Mouse (Mus musculus) lung, embryonic 14.5 days (tissue): ENCODE results near the gene Ski. TPM values are rescaled to one million over a fixed set of nuclear protein-coding genes. Genes with fewer than 3 reads are reported as not detected.
A peak's percentile ranks its signal among the peaks of the same experiment; 100 is the strongest.

ENCODE experiments used
- ATAC-seq: fragments of 200-750 bp; cut with Nextera tagmentation; 2 replicates; pipeline ENCODE4 v1.8.0; 2017; ENCODE audit warnings: mild to moderate bottlenecking, moderate TSS enrichment, moderate library complexity; ENCODE audit not compliant: insufficient read depth
- DNase-seq: peaks from one replicate; pipeline ENCODE4 v3.0.0-alpha.2; 2015
- H3K27ac ChIP-seq: fragments of 300-500 bp; sonication (generic); 2 replicates; pipeline ENCODE4 v1.5.1; 2014; ENCODE audit warnings: low read depth, mild to moderate bottlenecking, moderate library complexity
- H3K27me3 ChIP-seq: fragments of 300-500 bp; sonication (generic); 2 replicates; pipeline ENCODE4 v1.6.1; 2014; ENCODE audit warnings: low read length, control low read depth; ENCODE audit not compliant: insufficient read depth
- H3K36me3 ChIP-seq: fragments of 300-500 bp; sonication (generic); 2 replicates; pipeline ENCODE4 v1.6.1; 2014; ENCODE audit warnings: control low read depth; ENCODE audit not compliant: insufficient read depth
- H3K4me1 ChIP-seq: fragments of 300-500 bp; sonication (generic); 2 replicates; pipeline ENCODE4 v1.6.1; 2014; ENCODE audit warnings: antibody characterized with exemption, control low read depth; ENCODE audit not compliant: insufficient read depth
- H3K4me2 ChIP-seq: fragments of 300-500 bp; sonication (generic); 2 replicates; pipeline ENCODE4 v1.6.1; 2014; ENCODE audit warnings: mild to moderate bottlenecking
- H3K4me3 ChIP-seq: fragments of 300-500 bp; sonication (generic); 2 replicates; pipeline ENCODE4 v1.5.1; 2014; ENCODE audit warnings: low read depth, low read length
- H3K9ac ChIP-seq: fragments of 300-500 bp; sonication (generic); 2 replicates; pipeline ENCODE4 v1.6.1; 2014
- H3K9me3 ChIP-seq: fragments of 300-500 bp; sonication (generic); 2 replicates; pipeline ENCODE4 v1.6.1; 2016; ENCODE audit warnings: low read depth, low read length, control low read depth
- CTCF ChIP-seq: IDR thresholded peaks from 2 replicates; pipeline ENCODE4 v1.5.1; 2016; ENCODE audit warnings: antibody characterized with exemption, low read depth
- WGBS: fragments of 180-500 bp; shearing (Covaris S2); extraction: QIAGEN DNeasy Blood & Tissue Kit; methylation state at CpG from one replicate; pipeline ENCODE4 v1.1.7; 2014; 5-methylcytosine and 5-hydroxymethylcytosine counted together
- polyA plus RNA-seq: library from polyadenylated mRNA; unstranded; fragments of >200 nt; fragmentation: Nextera tagmentation; extraction: Ambion mirVana; gene quantifications from 2 replicates; pipeline ENCODE4 v1.2.1, GENCODE M21; 2014

Ski gene
- polyA plus RNA-seq, 1 experiment from 2014 or later, result 23.7 TPM

- WGBS, result 61% methylated on average over 6 of the region's 6 CpGs
- Histone ChIP-seq H3K27ac (peak overlapping the region; percentile 92), H3K9me3 (peaks cover 4% of the 10 kb centered on the region; the same call in 1 of the 2 replicates), H3K9ac (no peak overlapping the region), H3K4me3 (0 out of 2 replicates have a peak overlapping the region, but pooled peaks have one; percentile 5), H3K27me3 (no peaks in the 10 kb centered on the region), H3K36me3 (no peaks in the 10 kb centered on the region), H3K4me2 (no peak overlapping the region), H3K4me1 (peaks cover 18% of the 10 kb centered on the region)
- no peak for TF ChIP-seq CTCF
- DNase-seq, result no peak
- peak; percentile 39; the same call in 1 of the 2 replicates for ATAC-seq
Measured at GRCm38 (mm10) chr4:155121915-155122443, 100.4 kb downstream of the Ski start.

DNA sequence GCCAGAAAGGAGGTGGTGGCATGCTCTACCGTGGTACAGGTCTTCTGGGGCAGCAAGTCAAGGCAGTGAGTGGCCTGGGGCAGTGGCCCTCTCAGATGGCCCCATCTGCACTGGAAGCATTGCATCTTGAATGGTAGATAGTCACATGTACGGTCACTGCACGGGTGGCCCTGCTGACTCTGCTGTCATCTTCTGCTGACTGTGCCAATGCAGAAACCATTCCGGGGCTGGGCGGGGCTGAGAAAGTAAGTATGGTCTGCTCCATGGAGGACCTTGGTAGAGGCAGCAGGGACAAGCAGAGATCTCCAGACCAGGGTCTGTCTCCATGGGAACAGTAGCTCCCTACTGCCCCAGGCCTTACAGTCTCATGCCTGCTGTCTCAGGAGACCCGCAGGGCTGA lies 101.2 kb downstream of the Ski start:
- no peak overlapping the region for H3K4me2 ChIP-seq
- H3K9ac ChIP-seq, result no peak overlapping the region
- H3K27me3 ChIP-seq, result no peaks in the 10 kb centered on the region
- H3K4me3 ChIP-seq, result no peak overlapping the region
- TF ChIP-seq CTCF, result no peak
- H3K4me1 ChIP-seq, result peaks cover 18% of the 10 kb centered on the region
- ATAC-seq (no peak), DNase-seq (no peak)
- peak overlapping the region; percentile 46; the same call in 1 of the 2 replicates for H3K27ac ChIP-seq
- WGBS, result 80% methylated on average over 6 of the region's 6 CpGs
- H3K36me3 ChIP-seq, result no peaks in the 10 kb centered on the region
- H3K9me3 ChIP-seq, result peaks cover 4% of the 10 kb centered on the region; the same call in 1 of the 2 replicates

- H3K9ac ChIP-seq, result no peak overlapping the region
- H3K36me3 ChIP-seq, result no peaks in the 10 kb centered on the region
- H3K4me3 ChIP-seq, result no peak overlapping the region
- peaks cover 4% of the 10 kb centered on the region; the same call in 1 of the 2 replicates for H3K9me3 ChIP-seq
- ATAC-seq (no peak), DNase-seq (no peak)
- WGBS, result 58% methylated on average over 5 of the region's 5 CpGs
- H3K27me3 ChIP-seq, result no peaks in the 10 kb centered on the region
- no peak for TF ChIP-seq CTCF
- H3K4me1 ChIP-seq, result peaks cover 18% of the 10 kb centered on the region
- peak overlapping the region; percentile 46 for H3K27ac ChIP-seq
- no peak overlapping the region for H3K4me2 ChIP-seq
Measured at GRCm38 (mm10) chr4:155120583-155120982, 101.8 kb downstream of the Ski start.

DNA sequence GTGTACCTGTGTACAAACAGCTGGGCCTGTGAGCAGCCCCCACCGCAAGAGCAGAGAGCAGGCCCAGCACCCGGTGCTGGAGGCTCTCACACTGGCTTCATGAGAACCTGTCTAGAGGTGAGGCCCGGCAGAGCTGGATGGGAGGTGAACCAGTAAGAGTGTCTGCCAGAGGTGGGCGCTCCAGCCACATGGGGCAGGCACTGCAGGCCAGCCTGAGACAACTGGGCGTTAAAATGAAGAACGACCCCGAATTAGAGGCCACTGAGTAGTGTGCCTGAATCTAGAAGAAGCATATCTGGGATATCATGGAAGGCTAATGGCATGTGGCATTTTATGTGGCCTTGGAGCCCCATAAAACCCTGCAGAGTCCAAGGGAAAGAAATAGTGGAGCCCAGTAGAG lies 102.4 kb downstream of the Ski start:
- H3K36me3 ChIP-seq, result no peaks in the 10 kb centered on the region
- peaks cover 14% of the 10 kb centered on the region for H3K4me1 ChIP-seq

GRCm38 (mm10) chr4:155118278-155118677 lies 104.1 kb downstream of the Ski start:
- DNase-seq (no peak), ATAC-seq (no peak)
- Histone ChIP-seq H3K36me3 (no peaks in the 10 kb centered on the region), H3K4me2 (no peak overlapping the region), H3K4me3 (no peak overlapping the region), H3K4me1 (peaks cover 14% of the 10 kb centered on the region), H3K27me3 (no peaks in the 10 kb centered on the region), H3K9ac (no peak overlapping the region), H3K9me3 (peaks cover 4% of the 10 kb centered on the region; the same call in 1 of the 2 replicates), H3K27ac (no peak overlapping the region)
- 92% methylated on average over 10 of the region's 10 CpGs for WGBS
- TF ChIP-seq CTCF, result no peak

More for the DNA sequence above, 102.4 kb downstream of the Ski start:
- H3K27ac ChIP-seq, result peak overlapping the region; percentile 46
- DNase-seq (no peak), ATAC-seq (no peak)
- whole genome bisulfite sequencing, result 85% methylated on average over 7 of the region's 7 CpGs
- H3K4me2 ChIP-seq, result no peak overlapping the region
- peaks cover 4% of the 10 kb centered on the region; the same call in 1 of the 2 replicates for H3K9me3 ChIP-seq
- no peak for TF ChIP-seq CTCF
- no peak overlapping the region for H3K4me3 ChIP-seq
- no peak overlapping the region for H3K9ac ChIP-seq
- no peaks in the 10 kb centered on the region for H3K27me3 ChIP-seq

DNA sequence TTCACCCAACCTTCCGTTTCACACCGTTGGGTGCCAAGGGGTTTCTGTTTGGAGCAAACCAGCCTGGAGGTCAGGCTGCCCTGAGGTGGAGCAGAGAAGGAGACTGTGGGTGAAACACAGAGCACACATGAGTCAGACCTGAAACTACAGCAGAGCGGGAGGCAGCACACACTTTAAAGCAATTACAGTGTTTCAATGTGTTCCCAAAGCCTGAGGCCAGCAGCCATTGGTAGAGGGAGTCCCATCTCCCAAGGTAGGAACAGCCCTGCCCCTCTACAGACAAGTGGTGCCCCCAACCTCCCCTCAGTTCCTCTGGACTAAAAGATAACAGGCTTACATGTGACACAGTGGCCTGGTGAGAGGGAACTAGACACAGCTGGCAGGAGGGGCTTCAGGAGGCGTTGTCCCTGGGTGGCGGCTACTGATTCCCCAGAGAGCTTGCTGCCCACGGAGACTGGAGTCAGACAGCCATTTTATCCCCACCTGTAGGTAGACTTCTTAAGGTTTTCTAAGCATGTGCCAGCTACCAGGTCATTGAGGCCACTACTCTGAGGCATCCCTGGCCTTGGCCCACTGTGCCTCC lies 104.9 kb downstream of the Ski start:
- DNase-seq (no peak), ATAC-seq (no peak)
- no peak overlapping the region for H3K4me2 ChIP-seq
- H3K4me3 ChIP-seq, result no peak overlapping the region
- 81% methylated on average over 6 of the region's 6 CpGs for WGBS
- H3K4me1 ChIP-seq, result peaks cover 6% of the 10 kb centered on the region
- TF ChIP-seq CTCF, result no peak
- no peaks in the 10 kb centered on the region for H3K36me3 ChIP-seq
- H3K9me3 ChIP-seq, result peaks cover 4% of the 10 kb centered on the region; the same call in 1 of the 2 replicates
- H3K27me3 ChIP-seq, result no peaks in the 10 kb centered on the region
- H3K27ac ChIP-seq, result no peak overlapping the region
- no peak overlapping the region for H3K9ac ChIP-seq

- no peaks in the 10 kb centered on the region for H3K36me3 ChIP-seq
- H3K27ac ChIP-seq, result no peak overlapping the region
- 67% methylated on average over 4 of the region's 4 CpGs for WGBS
- no peaks in the 10 kb centered on the region for H3K4me1 ChIP-seq
- TF ChIP-seq CTCF, result no peak
- H3K9me3 ChIP-seq, result peaks cover 4% of the 10 kb centered on the region; the same call in 1 of the 2 replicates
- H3K4me2 ChIP-seq, result no peak overlapping the region
- DNase-seq (no peak), ATAC-seq (no peak)
- H3K9ac ChIP-seq, result no peak overlapping the region
- H3K4me3 ChIP-seq, result no peak overlapping the region
- no peaks in the 10 kb centered on the region for H3K27me3 ChIP-seq
Measured at GRCm38 (mm10) chr4:155116607-155117006, 105.8 kb downstream of the Ski start.
